Mouse (Mus musculus) embryonic stem cell, embryonic (primary cell): ENCODE measurements at regions not wholly inside any gene's neighbourhood (a gene's known extent, or its start where the extent isn't known, plus 50 kb on each side); places are given as distances from the start of the nearest gene placed in this dataset.
"Not testable (repeated sequence)": the region's sequence is repeated elsewhere in the genome, so short reads cannot be mapped to it uniquely, and the experiment has no call there.

Source experiments
- CTCF ChIA-PET, 4 experiments: fragments of 300-600 bp in 2 of 4; fragments of 350-600 bp in 2 of 4; sonication (Branson Sonifier 250); formaldehyde crosslinking; loops; one replicate each; lab custom pipeline; 2022; ENCODE audit warnings: inconsistent platforms in 2 of 4; lab: Charles Lee
- POLR2A ChIA-PET, 4 experiments: fragments of 300-600 bp in 2 of 4; fragments of 350-600 bp in 2 of 4; sonication (Branson Sonifier 250); formaldehyde crosslinking; loops; one replicate each; lab custom pipeline; 2022; ENCODE audit warnings: antibody characterized with exemption in 4 of 4, inconsistent platforms in 1 of 4; lab: Charles Lee

- POLR2A ChIA-PET = not testable (repeated sequence)
- CTCF ChIA-PET = interaction anchor here in 1 of 4 experiments (0.5 kb wide), 1 partner anchor 24 kb away, joined by 3 read pairs; no protein-coding TSS in a partner anchor
Observed at GRCm38 (mm10) chr13:3216070-3216469, 321.8 kb upstream of the Gdi2 start.

- POLR2A ChIA-PET = interaction anchor here in 2 of 4 experiments (0.6 to 0.7 kb wide), 2 partner anchors 36 to 1733 kb away, joined by 3 to 6 read pairs; no protein-coding TSS in a partner anchor
- CTCF ChIA-PET = not testable (repeated sequence)
Observed at GRCm38 (mm10) chr13:3221005-3221621, 316.8 kb upstream of the Gdi2 start.

- ChIA-PET CTCF (no interaction called here), POLR2A (interaction anchor here in 1 of 4 experiments (0.6 kb wide), 1 partner anchor 36 kb away, joined by 3 read pairs; no protein-coding TSS in a partner anchor)
Observed at GRCm38 (mm10) chr13:3221622-3222021, 316.2 kb upstream of the Gdi2 start.

GRCm38 (mm10) chr13:3258379-3258778 lies 279.5 kb upstream of the Gdi2 start:
- ChIA-PET POLR2A (no interaction called here), CTCF (no interaction called here)

- CTCF ChIA-PET, POLR2A ChIA-PET: not testable (repeated sequence)
Observed at GRCm38 (mm10) chr13:3276130-3276529, 261.7 kb upstream of the Gdi2 start.
